Mouse (Mus musculus) forebrain, embryonic 15.5 days (tissue): ENCODE results near the gene Ankub1. TPM values are rescaled to one million over a fixed set of nuclear protein-coding genes. Genes with fewer than 3 reads are reported as not detected.
A peak's percentile ranks its signal among the peaks of the same experiment; 100 is the strongest.

Experiments used
- ATAC-seq: fragments of 200-750 bp; cut with Nextera tagmentation; replicated peaks from 2 replicates; pipeline ENCODE4 v1.8.0; 2017; ENCODE audit warnings: mild to moderate bottlenecking, moderate TSS enrichment, moderate library complexity
- H3K27ac ChIP-seq: fragments of 300-500 bp; sonication (generic); replicated peaks from 2 replicates; pipeline ENCODE4 v1.5.1; 2015; ENCODE audit warnings: mild to moderate bottlenecking, inconsistent platforms
- H3K27me3 ChIP-seq: fragments of 300-500 bp; sonication (generic); 2 replicates; pipeline ENCODE4 v1.6.1; 2015; ENCODE audit warnings: inconsistent platforms
- H3K36me3 ChIP-seq: fragments of 300-500 bp; sonication (generic); 2 replicates; pipeline ENCODE4 v1.6.1; 2015; ENCODE audit warnings: mild to moderate bottlenecking, inconsistent platforms
- H3K4me1 ChIP-seq: fragments of 300-500 bp; sonication (generic); 2 replicates; pipeline ENCODE4 v1.6.1; 2015; ENCODE audit warnings: inconsistent platforms
- H3K4me2 ChIP-seq: fragments of 300-500 bp; sonication (generic); replicated peaks from 2 replicates; pipeline ENCODE4 v1.6.1; 2015; ENCODE audit warnings: mild to moderate bottlenecking, inconsistent platforms
- H3K4me3 ChIP-seq: fragments of 300-500 bp; sonication (generic); 2 replicates; pipeline ENCODE4 v1.5.1; 2015; ENCODE audit warnings: mild to moderate bottlenecking, inconsistent platforms
- H3K9ac ChIP-seq: fragments of 300-500 bp; sonication (generic); replicated peaks from 2 replicates; pipeline ENCODE4 v1.6.1; 2015; ENCODE audit warnings: mild to moderate bottlenecking, inconsistent platforms
- H3K9me3 ChIP-seq: fragments of 300-500 bp; sonication (generic); 2 replicates; pipeline ENCODE4 v1.6.1; 2016; ENCODE audit warnings: inconsistent platforms
- WGBS: fragments of 180-500 bp; shearing (Covaris S2); methylation state at CpG from one replicate; pipeline ENCODE4 v1.1.7; 2015; ENCODE audit warnings: mixed read lengths; 5-methylcytosine and 5-hydroxymethylcytosine counted together
- polyA plus RNA-seq: library from polyadenylated mRNA; unstranded; fragments of >200 nt; fragmentation: Nextera tagmentation; extraction: Ambion mirVana; gene quantifications from 2 replicates; pipeline ENCODE4 v1.2.1, GENCODE M21; 2015

The Ankub1 gene
- polyA plus RNA-seq, 1 experiment from 2014 or later = not detected

DNA sequence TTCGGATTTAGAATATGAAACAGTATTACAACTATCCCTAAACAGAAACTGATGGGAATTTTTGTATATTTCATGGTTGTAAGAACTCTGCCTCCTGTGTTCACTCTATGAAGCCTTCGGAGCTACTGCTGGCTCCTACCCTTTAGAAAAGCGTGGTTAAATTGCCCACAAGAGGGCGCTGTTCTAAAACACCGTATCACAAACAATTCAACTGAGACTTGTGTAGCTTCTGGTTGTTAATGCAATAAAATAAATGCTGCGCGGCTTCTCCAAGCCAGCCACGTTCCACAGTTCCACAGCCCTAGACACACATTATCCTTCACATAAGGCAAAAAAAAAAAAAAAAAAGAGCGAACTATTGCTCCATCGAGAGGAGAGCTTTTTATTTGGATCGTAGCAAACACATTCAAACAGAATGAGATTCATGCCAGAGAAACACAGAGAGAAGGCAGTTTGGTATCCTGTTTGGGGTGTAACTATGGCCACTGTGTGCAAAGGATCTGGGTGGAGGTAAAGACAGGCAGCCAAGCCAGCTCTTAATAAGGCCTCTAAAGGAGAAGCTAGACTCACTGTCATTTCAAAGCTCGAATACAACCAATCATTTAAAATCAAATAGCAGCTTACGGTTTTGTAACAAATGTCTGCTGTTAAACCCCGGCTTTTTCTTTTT lies 25.4 kb downstream of the Ankub1 start:
- no peaks in the 10 kb centered on the region for H3K9me3 ChIP-seq
- ATAC-seq = peak; percentile 88
- no peaks in the 10 kb centered on the region for H3K36me3 ChIP-seq
- peak overlapping the region; percentile 26 for H3K4me3 ChIP-seq
- H3K27me3 ChIP-seq = no peaks in the 10 kb centered on the region
- H3K27ac ChIP-seq = 0 out of 2 replicates have a peak overlapping the region, but pooled peaks have one; percentile 63
- WGBS = 27% methylated on average over 14 of the region's 14 CpGs
- H3K4me2 ChIP-seq = peak overlapping the region; percentile 44
- no peak overlapping the region; the same call in 1 of the 2 replicates for H3K9ac ChIP-seq
- peaks cover 3% of the 10 kb centered on the region; the same call in 1 of the 2 replicates for H3K4me1 ChIP-seq

- no peaks in the 10 kb centered on the region for H3K27me3 ChIP-seq
- H3K4me2 ChIP-seq = no peak overlapping the region
- no peaks in the 10 kb centered on the region for H3K9me3 ChIP-seq
- H3K36me3 ChIP-seq = no peaks in the 10 kb centered on the region
- H3K4me3 ChIP-seq = no peak overlapping the region
- H3K27ac ChIP-seq = no peak overlapping the region
- no peak overlapping the region for H3K9ac ChIP-seq
- 92% methylated on average over 5 of the region's 5 CpGs for WGBS
- ATAC-seq = no peak
- H3K4me1 ChIP-seq = peaks cover 3% of the 10 kb centered on the region; the same call in 1 of the 2 replicates
Measured at GRCm38 (mm10) chr3:57665880-57666279, 26.7 kb downstream of the Ankub1 start.

DNA sequence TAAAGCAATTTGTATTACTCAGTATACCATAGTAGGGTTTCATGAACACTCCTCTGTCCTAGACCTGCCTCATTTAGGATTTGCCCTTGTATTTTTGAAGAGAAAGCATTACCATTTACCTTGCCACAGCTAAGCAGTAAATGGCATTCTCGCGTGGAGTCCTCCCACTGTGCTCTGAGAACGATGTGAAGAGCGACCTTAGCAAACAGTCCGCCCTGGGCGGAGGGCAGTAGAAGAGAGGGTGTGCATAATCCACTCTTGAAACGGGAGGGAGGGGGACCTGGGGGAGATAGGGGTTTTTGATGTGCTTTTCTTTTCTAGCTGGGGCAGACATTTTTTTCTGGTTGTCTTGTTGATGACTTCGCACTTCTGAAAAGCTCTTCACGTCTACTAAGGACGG lies 27.9 kb downstream of the Ankub1 start:
- Histone ChIP-seq H3K36me3 (no peaks in the 10 kb centered on the region), H3K4me3 (no peak overlapping the region), H3K4me2 (no peak overlapping the region), H3K27ac (no peak overlapping the region), H3K9me3 (no peaks in the 10 kb centered on the region), H3K9ac (no peak overlapping the region), H3K4me1 (peaks cover 3% of the 10 kb centered on the region; the same call in 1 of the 2 replicates), H3K27me3 (no peaks in the 10 kb centered on the region)
- ATAC-seq = no peak
- WGBS = 70% methylated on average over 10 of the region's 10 CpGs

GRCm38 (mm10) chr3:57663731-57664130 lies 28.9 kb downstream of the Ankub1 start:
- ATAC-seq = no peak
- 17% methylated on average over 6 of the region's 6 CpGs for WGBS
- Histone ChIP-seq H3K36me3 (no peaks in the 10 kb centered on the region), H3K27ac (no peak overlapping the region), H3K4me3 (no peak overlapping the region), H3K9me3 (no peaks in the 10 kb centered on the region), H3K4me2 (no peak overlapping the region), H3K4me1 (peaks cover 3% of the 10 kb centered on the region; the same call in 1 of the 2 replicates), H3K9ac (no peak overlapping the region), H3K27me3 (no peaks in the 10 kb centered on the region)

DNA sequence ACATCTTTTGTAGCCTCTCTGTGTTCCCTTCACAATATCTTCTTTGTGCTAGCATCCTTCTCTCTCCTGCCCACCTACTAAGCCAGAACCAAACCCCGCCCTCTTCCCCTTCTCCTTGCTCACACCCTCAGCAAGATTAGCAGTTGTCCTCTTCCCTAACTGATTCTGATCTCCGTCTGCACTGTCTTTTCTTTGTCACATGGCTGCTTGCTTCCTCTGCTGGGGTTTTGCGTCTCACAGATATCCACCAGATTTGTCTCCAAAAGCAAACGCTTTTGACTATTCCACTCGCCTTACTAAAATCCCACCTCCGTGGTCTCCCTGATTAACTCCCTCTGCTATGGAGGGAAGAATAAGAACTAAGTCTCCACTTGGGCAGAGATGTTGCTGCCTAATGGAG lies 34.0 kb downstream of the Ankub1 start:
- no peaks in the 10 kb centered on the region for H3K27me3 ChIP-seq
- no peak for ATAC-seq
- H3K4me1 ChIP-seq = no peaks in the 10 kb centered on the region
- H3K9ac ChIP-seq = no peak overlapping the region
- H3K9me3 ChIP-seq = no peaks in the 10 kb centered on the region
- no peaks in the 10 kb centered on the region for H3K36me3 ChIP-seq
- no peak overlapping the region for H3K4me3 ChIP-seq
- H3K4me2 ChIP-seq = no peak overlapping the region
- H3K27ac ChIP-seq = no peak overlapping the region
- WGBS = 71% methylated on average over 6 of the region's 6 CpGs

GRCm38 (mm10) chr3:57653646-57654045 lies 39.0 kb downstream of the Ankub1 start:
- no peak for ATAC-seq
- peaks cover 6% of the 10 kb centered on the region for H3K4me1 ChIP-seq
- H3K9ac ChIP-seq = no peak overlapping the region
- peaks cover 6% of the 10 kb centered on the region; the same call in 1 of the 2 replicates for H3K36me3 ChIP-seq
- no peaks in the 10 kb centered on the region for H3K27me3 ChIP-seq
- no peak overlapping the region for H3K27ac ChIP-seq
- H3K9me3 ChIP-seq = no peaks in the 10 kb centered on the region
- H3K4me3 ChIP-seq = no peak overlapping the region
- no peak overlapping the region for H3K4me2 ChIP-seq
- 92% methylated on average over 3 of the region's 3 CpGs for WGBS

- Histone ChIP-seq H3K4me2 (no peak overlapping the region), H3K27me3 (no peaks in the 10 kb centered on the region), H3K9ac (no peak overlapping the region), H3K4me1 (peaks cover 6% of the 10 kb centered on the region), H3K36me3 (peaks cover 6% of the 10 kb centered on the region; the same call in 1 of the 2 replicates), H3K9me3 (no peaks in the 10 kb centered on the region), H3K4me3 (no peak overlapping the region), H3K27ac (no peak overlapping the region)
- no peak for ATAC-seq
- 74% methylated on average over 3 of the region's 3 CpGs for WGBS
Measured at GRCm38 (mm10) chr3:57652485-57652884, 40.1 kb downstream of the Ankub1 start.

DNA sequence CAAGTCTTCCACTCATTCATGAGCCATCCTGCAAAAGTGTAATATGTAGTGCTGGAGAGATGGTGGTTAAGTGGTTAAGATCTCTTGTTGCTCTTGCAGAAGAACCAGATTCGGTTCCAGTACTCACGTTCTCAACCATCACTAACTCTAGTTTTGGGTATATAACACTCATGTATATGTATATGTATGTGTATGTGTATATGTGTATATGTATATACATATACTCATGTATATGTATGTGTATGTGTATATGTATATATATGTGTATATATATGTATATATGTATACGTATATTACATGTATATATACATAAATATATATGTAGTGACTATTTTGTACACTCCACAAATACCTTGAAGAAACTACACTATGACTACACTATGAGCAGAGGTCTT lies 40.7 kb downstream of the Ankub1 start:
- H3K4me3 ChIP-seq = peak overlapping the region; percentile 74
- peaks cover 6% of the 10 kb centered on the region for H3K4me1 ChIP-seq
- peak overlapping the region; percentile 77 for H3K9ac ChIP-seq
- 63% methylated on average over 3 of the region's 3 CpGs for WGBS
- H3K9me3 ChIP-seq = no peaks in the 10 kb centered on the region
- H3K36me3 ChIP-seq = peaks cover 6% of the 10 kb centered on the region; the same call in 1 of the 2 replicates
- peak; percentile 51 for ATAC-seq
- H3K4me2 ChIP-seq = peak overlapping the region; percentile 71
- no peaks in the 10 kb centered on the region for H3K27me3 ChIP-seq
- peak overlapping the region; percentile 82; the same call in 1 of the 2 replicates for H3K27ac ChIP-seq

DNA sequence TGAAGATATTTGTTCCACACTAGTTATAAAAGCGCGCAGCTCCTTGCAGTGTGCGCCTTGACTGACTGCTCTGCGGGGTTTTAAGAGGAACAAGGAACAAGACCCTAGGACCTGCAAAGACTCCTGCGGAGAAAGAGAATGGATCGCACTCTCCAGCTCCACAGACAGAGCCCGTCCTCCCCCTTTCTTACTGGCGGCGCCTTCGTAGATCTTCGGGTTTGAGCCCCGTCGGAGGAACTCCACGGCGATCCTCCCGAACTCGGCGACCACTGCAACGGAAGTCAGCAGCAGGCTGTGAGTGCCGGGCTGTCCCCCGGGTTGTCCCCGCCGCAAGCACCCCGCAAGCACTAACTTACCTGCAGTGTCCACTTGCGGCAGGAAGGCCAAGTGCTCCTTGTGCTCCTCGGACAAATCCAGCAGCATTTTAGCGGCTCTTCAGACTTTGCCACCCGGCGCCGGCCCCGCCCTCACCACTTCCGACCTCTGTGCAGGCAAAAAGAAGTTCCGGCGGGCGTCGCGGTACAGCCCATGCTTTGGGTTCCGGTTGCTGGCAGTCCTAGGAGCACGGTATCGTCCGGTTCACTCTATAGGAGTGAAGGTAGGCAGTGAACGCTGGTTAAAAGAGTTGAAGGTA lies 41.3 kb downstream of the Ankub1 start, which contains the start of gene Commd2:
TSS of gene Commd2 (minus strand) at position 485 of the 634 bp plus-strand sequence.
- Histone ChIP-seq H3K36me3 (peaks cover 10% of the 10 kb centered on the region; the same call in 1 of the 2 replicates), H3K9me3 (no peaks in the 10 kb centered on the region), H3K9ac (peak within 1 kb of the TSS; percentile 77), H3K4me1 (peaks cover 6% of the 10 kb centered on the region), H3K4me2 (peak within 1 kb of the TSS; percentile 71), H3K27me3 (no peaks in the 10 kb centered on the region), H3K27ac (peak within 1 kb of the TSS; percentile 82), H3K4me3 (peak within 1 kb of the TSS; percentile 74)
- WGBS = under 1% methylated on average over 42 of the region's 42 CpGs
- peak; percentile 99 for ATAC-seq

- Histone ChIP-seq H3K4me2 (no peak overlapping the region), H3K9me3 (no peaks in the 10 kb centered on the region), H3K36me3 (peaks cover 16% of the 10 kb centered on the region), H3K27ac (no peak overlapping the region), H3K27me3 (no peaks in the 10 kb centered on the region), H3K4me1 (no peaks in the 10 kb centered on the region), H3K9ac (no peak overlapping the region), H3K4me3 (no peak overlapping the region)
- WGBS = 93% methylated on average over 6 of the region's 6 CpGs
- ATAC-seq = no peak
Measured at GRCm38 (mm10) chr3:57643191-57643590, 49.4 kb downstream of the Ankub1 start.

DNA sequence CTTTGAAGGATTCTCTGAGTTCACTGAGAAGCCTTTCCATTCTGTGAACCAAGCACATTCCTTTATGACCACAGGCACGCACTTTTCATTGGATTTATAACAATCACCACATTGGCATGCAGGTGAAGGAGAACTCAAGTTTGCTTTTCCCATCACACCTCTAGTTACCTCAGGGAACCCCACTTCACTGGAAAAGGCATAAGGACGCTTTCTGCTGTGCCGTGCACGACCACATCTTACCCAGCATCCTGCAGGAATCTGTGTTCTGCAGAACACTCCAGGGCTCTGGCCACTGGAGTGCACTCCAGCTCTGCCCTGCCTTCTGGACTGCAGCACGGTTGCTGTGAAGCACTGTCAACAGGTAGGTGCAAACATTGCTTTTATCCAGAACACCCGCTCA lies 55.0 kb downstream of the Ankub1 start:
- Histone ChIP-seq H3K36me3 (no peaks in the 10 kb centered on the region), H3K27ac (no peak overlapping the region), H3K9ac (no peak overlapping the region), H3K27me3 (no peaks in the 10 kb centered on the region), H3K4me1 (no peaks in the 10 kb centered on the region), H3K4me2 (no peak overlapping the region), H3K9me3 (no peaks in the 10 kb centered on the region), H3K4me3 (no peak overlapping the region)
- no peak for ATAC-seq
- 84% methylated on average over 6 of the region's 6 CpGs for WGBS

GRCm38 (mm10) chr3:57634763-57635487 lies 57.7 kb downstream of the Ankub1 start:
- Histone ChIP-seq H3K4me2 (no peak overlapping the region), H3K27me3 (no peaks in the 10 kb centered on the region), H3K27ac (no peak overlapping the region), H3K9ac (no peak overlapping the region), H3K4me1 (no peaks in the 10 kb centered on the region), H3K36me3 (no peaks in the 10 kb centered on the region), H3K4me3 (no peak overlapping the region), H3K9me3 (no peaks in the 10 kb centered on the region)
- no peak for ATAC-seq
- WGBS = 72% methylated on average over 3 of the region's 3 CpGs
